Mouse (Mus musculus) heart, adult 2 months (tissue): Measurements from ENCODE around the gene Rnf157.

Experiments
- CTCF ChIP-seq: fragments of 200-600 bp; IDR thresholded peaks from 2 replicates; pipeline ENCODE4 v1.8.1; 2022; ENCODE audit warnings: antibody characterized with exemption, mild to moderate bottlenecking, moderate library complexity
- EP300 ChIP-seq: fragments of 200-500 bp; IDR thresholded peaks from 2 replicates; pipeline ENCODE4 v1.6.1; 2011; ENCODE audit warnings: low read depth, low read length, control low read depth; ENCODE audit not compliant: insufficient read depth

DNA sequence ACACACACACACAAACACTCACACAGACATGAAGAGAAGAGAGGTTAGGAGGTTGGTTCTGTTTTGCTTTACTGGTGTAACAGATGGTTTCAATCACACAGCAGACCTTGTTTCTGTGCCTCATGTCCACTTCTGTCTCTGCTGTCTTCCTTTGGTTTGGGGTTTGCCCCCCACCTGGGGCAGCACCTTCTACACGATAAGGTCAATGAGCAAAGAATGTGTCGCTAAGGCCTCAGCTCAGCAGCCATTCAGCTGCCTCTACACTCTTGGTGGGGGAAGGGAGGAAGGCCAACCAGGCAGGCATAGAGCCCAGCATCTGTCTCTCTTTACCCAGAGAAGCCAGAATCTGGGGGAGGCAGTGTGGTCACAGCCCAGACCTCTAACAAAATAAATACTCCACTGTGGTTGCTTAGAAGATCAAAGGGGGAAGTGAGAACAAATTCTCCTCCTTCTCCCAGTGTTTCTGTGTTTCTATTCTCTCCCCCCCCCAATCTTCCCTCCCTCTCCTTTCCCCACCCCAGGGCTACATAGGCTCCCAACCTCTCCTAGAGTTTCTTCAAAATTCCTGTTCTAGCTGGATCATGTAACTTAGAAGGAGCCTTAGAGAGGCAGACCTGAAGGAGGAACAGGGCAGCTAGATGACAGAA lies 5.5 kb upstream of the Rnf157 start:
- TF ChIP-seq CTCF (no peak), EP300 (no peak)
